Mouse (Mus musculus) kidney, postnatal 0 days (tissue): ENCODE measurements around the gene Krtap5-4. TPM values are rescaled to one million over a fixed set of nuclear protein-coding genes. Genes with fewer than 3 reads are reported as not detected.
"Not testable (repeated sequence)": the region's sequence is repeated elsewhere in the genome, so short reads cannot be mapped to it uniquely, and the experiment has no call there.

ENCODE experiments used
- ATAC-seq: fragments of 200-750 bp; cut with Nextera tagmentation; replicated peaks from 2 replicates; pipeline ENCODE4 v1.8.0; 2017; ENCODE audit warnings: low read depth, moderate number of reproducible peaks, moderate TSS enrichment, moderate library complexity; ENCODE audit not compliant: low FRiP score
- DNase-seq: peaks from one replicate; pipeline ENCODE4 v3.0.0-alpha.2; 2016; ENCODE audit warnings: low spot score
- H3K27ac ChIP-seq: fragments of 300-500 bp; sonication (generic); 2 replicates; pipeline ENCODE4 v1.5.1; 2014; ENCODE audit warnings: mild to moderate bottlenecking
- H3K27me3 ChIP-seq: fragments of 300-500 bp; sonication (generic); 2 replicates; pipeline ENCODE4 v1.6.1; 2014; ENCODE audit warnings: low read length, mixed read lengths; ENCODE audit not compliant: insufficient read depth
- H3K36me3 ChIP-seq: fragments of 300-500 bp; sonication (generic); 2 replicates; pipeline ENCODE4 v1.6.1; 2014; ENCODE audit warnings: low read length, mixed read lengths; ENCODE audit not compliant: insufficient read depth
- H3K4me1 ChIP-seq: fragments of 300-500 bp; sonication (generic); replicated peaks from 2 replicates; pipeline ENCODE4 v1.6.1; 2014; ENCODE audit warnings: antibody characterized with exemption, low read length, mixed read lengths; ENCODE audit not compliant: insufficient read depth
- H3K4me2 ChIP-seq: fragments of 300-500 bp; sonication (generic); 2 replicates; pipeline ENCODE4 v1.6.1; 2014; ENCODE audit warnings: mild to moderate bottlenecking, low read length, moderate library complexity, mixed read lengths
- H3K4me3 ChIP-seq: fragments of 300-500 bp; sonication (generic); replicated peaks from 2 replicates; pipeline ENCODE4 v1.5.1; 2014; ENCODE audit warnings: low read depth, low read length
- H3K9ac ChIP-seq: fragments of 300-500 bp; sonication (generic); 2 replicates; pipeline ENCODE4 v1.6.1; 2014; ENCODE audit warnings: low read depth, low read length
- H3K9me3 ChIP-seq: fragments of 300-500 bp; sonication (generic); replicated peaks from 2 replicates; pipeline ENCODE4 v1.6.1; 2016; ENCODE audit warnings: low read length, inconsistent platforms, mixed read lengths
- CTCF ChIP-seq: IDR thresholded peaks from 2 replicates; pipeline ENCODE4 v1.5.1; 2016; ENCODE audit warnings: antibody characterized with exemption, low read depth, mild to moderate bottlenecking, moderate library complexity
- WGBS: fragments of 180-500 bp; shearing (Covaris S2); extraction: QIAGEN DNeasy Blood & Tissue Kit; methylation state at CpG from one replicate; pipeline ENCODE4 v1.1.7; 2014; 5-methylcytosine and 5-hydroxymethylcytosine counted together
- polyA plus RNA-seq: library from polyadenylated mRNA; unstranded; fragments of >200 nt; fragmentation: Nextera tagmentation; extraction: Ambion mirVana; gene quantifications from 2 replicates; pipeline ENCODE4 v1.2.1, GENCODE M21; 2015

The Krtap5-4 gene
- polyA plus RNA-seq, 1 experiment from 2014 or later = not detected

DNA sequence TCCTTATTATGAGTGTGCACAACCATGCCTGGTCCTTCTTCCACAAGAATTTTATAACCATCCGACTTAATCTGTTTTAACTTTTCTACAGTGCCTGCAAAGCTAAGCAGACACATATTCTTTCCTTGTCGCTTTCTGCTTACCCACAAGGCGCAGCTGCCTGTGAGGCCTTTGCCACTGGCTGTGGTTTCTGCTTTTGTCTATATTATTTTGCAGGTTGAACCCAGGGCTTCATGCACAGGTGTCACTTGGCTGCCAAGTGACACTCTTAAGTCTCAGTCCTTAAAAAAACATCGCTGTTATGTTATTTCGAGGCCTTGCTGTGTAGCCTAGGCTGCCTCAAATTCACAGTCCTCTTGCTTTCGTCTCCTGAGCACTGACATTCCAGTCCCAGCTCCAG, 19.3 kb downstream of the Krtap5-4 start:
- Histone ChIP-seq H3K27ac (no peak overlapping the region), H3K9ac (no peak overlapping the region)
- no peak for TF ChIP-seq CTCF

DNA sequence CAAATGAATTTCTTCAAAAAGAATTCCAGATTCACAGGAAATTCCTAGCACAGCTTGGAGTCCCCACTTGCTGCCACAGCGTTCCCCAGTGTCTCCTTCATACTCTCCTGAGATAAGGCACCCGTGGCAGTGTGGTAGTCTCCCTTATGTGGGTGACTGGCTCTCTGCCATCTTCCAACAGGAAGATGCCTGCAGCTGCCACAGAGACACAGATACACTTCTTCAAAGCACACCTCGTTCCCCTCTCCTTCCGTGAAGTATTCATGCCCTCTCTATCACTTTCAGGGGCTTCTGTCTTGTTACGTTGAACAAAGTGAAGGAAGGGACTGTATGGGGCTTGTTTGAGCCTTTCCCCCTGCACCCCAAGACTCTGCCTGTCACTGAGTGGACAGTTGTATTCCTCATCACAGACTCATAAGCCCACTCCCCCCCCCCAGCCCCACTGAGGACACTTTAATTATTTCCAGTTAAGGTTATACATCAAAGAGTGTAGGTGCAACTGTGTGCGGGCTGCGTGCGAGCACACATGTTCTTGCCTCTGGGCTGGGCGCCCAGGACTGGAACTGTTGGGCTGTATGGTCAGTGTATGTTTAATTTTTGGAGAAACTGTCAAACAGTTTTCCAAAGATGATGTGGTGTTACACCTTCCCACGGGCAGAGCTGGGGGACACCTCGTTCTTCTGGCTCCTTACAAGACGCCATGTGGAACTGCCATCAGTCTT, 20.2 kb downstream of the Krtap5-4 start:
- Histone ChIP-seq H3K27ac (no peak overlapping the region), H3K9ac (no peak overlapping the region), H3K4me1 (no peaks in the 10 kb centered on the region), H3K36me3 (no peaks in the 10 kb centered on the region), H3K9me3 (no peaks in the 10 kb centered on the region), H3K4me2 (no peak overlapping the region), H3K27me3 (no peaks in the 10 kb centered on the region), H3K4me3 (no peak overlapping the region)
- ATAC-seq (no peak), DNase-seq (no peak)
- 84% methylated on average over 12 of the region's 12 CpGs for WGBS
- TF ChIP-seq CTCF = no peak

More for the DNA sequence above, 19.3 kb downstream of the Krtap5-4 start:
- 88% methylated on average over 6 of the region's 6 CpGs for WGBS
- no peaks in the 10 kb centered on the region for H3K27me3 ChIP-seq
- no peak overlapping the region for H3K4me2 ChIP-seq
- no peak for ATAC-seq
- no peaks in the 10 kb centered on the region for H3K4me1 ChIP-seq
- H3K4me3 ChIP-seq = no peak overlapping the region
- no peaks in the 10 kb centered on the region for H3K9me3 ChIP-seq
- no peaks in the 10 kb centered on the region for H3K36me3 ChIP-seq
- DNase-seq = no peak

DNA sequence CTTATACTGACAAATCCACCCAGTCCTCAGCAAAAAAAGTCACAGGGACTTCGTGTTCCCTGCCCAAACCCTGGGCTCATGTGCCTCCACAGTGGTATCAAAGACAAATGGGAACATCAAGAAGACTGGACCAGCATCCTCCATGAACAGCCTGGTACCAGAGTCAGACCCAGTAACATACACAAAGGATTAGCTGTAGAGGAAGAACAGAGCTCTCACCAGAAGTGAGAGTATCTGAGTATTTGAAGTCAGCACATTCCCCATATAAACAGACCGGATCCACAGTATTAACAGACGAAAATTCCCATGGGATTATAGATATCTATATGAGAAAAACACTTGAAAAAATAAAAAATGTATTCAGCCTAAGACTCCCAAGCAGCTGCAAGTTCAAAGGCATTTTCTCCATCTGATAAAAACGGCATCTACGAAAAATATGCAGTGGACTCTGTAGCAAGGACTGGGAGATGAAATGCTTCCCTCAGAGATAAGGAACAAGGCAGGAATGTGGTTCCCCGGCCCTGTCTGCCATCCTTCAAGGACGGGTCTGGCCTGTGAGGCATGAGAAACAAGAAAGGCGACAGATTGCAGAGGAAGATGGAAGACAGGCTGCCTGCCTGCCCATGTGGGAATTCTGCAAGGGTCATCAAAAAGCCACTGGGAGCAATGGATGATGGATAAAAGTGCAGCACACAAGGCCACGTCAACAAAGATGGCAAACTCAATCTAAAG, 23.5 kb downstream of the Krtap5-4 start:
- no peak overlapping the region for H3K4me2 ChIP-seq
- H3K27me3 ChIP-seq = no peaks in the 10 kb centered on the region
- 0 out of 2 replicates have a peak overlapping the region, but pooled peaks have one; percentile 25 for H3K27ac ChIP-seq
- WGBS = 51% methylated on average over 9 of the region's 9 CpGs
- H3K9ac ChIP-seq = no peak overlapping the region
- H3K4me3 ChIP-seq = no peak overlapping the region
- H3K4me1 ChIP-seq = peaks cover 10% of the 10 kb centered on the region; the same call in 1 of the 2 replicates
- H3K36me3 ChIP-seq = no peaks in the 10 kb centered on the region
- TF ChIP-seq CTCF = no peak
- DNase-seq (peak; percentile 65), ATAC-seq (no peak)
- H3K9me3 ChIP-seq = no peaks in the 10 kb centered on the region

DNA sequence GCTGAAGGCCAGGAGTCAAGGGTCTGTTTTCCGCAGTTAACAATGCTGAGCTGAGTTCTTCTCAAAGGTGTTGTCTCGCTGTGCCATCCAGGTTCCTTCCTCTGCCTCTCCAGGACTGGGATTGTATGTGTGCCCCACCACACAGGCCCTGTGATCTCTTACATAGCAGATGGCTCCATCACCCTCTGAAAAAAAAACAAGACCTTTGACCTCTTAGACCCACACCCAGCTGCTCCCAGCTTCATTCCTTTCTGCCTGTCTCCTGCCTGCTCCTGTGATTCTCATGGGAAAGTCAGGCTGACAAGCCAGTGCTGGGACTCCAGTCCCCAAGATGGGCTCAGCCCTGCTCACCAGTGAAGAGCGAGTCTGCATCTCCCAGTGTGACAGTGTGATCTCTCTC, 25.2 kb downstream of the Krtap5-4 start:
- H3K27ac ChIP-seq = no peak overlapping the region
- no peaks in the 10 kb centered on the region for H3K36me3 ChIP-seq
- no peak overlapping the region for H3K4me2 ChIP-seq
- no peak overlapping the region for H3K4me3 ChIP-seq
- peaks cover 10% of the 10 kb centered on the region; the same call in 1 of the 2 replicates for H3K4me1 ChIP-seq
- no peaks in the 10 kb centered on the region for H3K27me3 ChIP-seq
- WGBS = 68% methylated on average over 3 of the region's 3 CpGs
- H3K9ac ChIP-seq = no peak overlapping the region
- no peak for TF ChIP-seq CTCF
- no peaks in the 10 kb centered on the region for H3K9me3 ChIP-seq
- ATAC-seq = no peak
- no peak for DNase-seq

DNA sequence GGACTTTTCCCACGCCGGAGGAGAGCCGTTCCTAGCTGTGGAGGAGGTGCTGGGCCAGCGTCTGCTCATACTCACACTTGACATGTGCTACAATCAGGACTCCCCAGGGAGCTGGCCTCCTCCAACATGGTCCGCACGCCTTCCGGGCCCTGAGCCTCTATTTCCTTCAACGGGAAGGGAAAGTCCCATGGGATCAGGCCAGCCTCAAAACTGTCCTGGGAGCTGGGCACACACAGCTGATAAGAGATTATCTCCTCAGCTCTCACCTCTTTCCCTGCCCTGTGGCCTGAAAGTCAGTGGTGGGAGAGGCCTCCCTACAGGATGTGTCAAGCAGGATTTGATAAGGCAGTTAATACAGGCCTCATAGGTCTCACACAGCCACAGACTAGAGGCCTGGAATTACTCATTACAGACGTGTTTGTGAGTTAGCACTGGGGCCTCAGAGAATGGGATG, 26.9 kb downstream of the Krtap5-4 start:
- TF ChIP-seq CTCF = no peak
- no peak overlapping the region for H3K4me3 ChIP-seq
- no peak; the same call in 1 of the 2 replicates for ATAC-seq
- no peak overlapping the region for H3K9ac ChIP-seq
- peak; percentile 85 for DNase-seq
- H3K4me2 ChIP-seq = no peak overlapping the region
- 41% methylated on average over 9 of the region's 9 CpGs for WGBS
- peaks cover 10% of the 10 kb centered on the region; the same call in 1 of the 2 replicates for H3K4me1 ChIP-seq
- H3K36me3 ChIP-seq = no peaks in the 10 kb centered on the region
- H3K27ac ChIP-seq = no peak overlapping the region
- H3K27me3 ChIP-seq = no peaks in the 10 kb centered on the region
- H3K9me3 ChIP-seq = no peaks in the 10 kb centered on the region

DNA sequence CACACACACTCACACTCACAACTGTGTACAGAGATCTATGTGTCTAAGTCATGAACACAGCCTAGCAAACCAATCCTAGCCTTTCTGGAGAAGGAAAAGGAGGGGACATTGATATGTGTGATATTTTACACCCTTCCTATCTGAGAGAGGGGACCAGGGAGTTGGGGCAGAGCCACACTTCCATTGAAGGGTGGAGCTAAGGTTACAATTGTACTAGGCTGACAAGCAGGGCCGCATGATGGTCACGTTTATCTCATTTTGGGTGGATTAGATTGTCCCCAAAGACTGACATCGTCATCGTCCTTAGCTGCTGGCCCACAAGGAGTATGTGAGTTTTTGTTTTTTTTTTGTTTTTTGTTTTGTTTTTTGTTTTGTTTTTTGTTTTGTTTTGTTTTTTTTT, 27.9 kb downstream of the Krtap5-4 start:
- WGBS = 80% methylated on average over 4 of the region's 4 CpGs
- Histone ChIP-seq H3K9ac (no peak overlapping the region), H3K27ac (no peak overlapping the region), H3K9me3 (no peaks in the 10 kb centered on the region), H3K4me2 (no peak overlapping the region), H3K4me1 (peaks cover 10% of the 10 kb centered on the region; the same call in 1 of the 2 replicates), H3K36me3 (no peaks in the 10 kb centered on the region), H3K27me3 (no peaks in the 10 kb centered on the region), H3K4me3 (no peak overlapping the region)
- no peak for TF ChIP-seq CTCF
- ATAC-seq = no peak
- DNase-seq = no peak

DNA sequence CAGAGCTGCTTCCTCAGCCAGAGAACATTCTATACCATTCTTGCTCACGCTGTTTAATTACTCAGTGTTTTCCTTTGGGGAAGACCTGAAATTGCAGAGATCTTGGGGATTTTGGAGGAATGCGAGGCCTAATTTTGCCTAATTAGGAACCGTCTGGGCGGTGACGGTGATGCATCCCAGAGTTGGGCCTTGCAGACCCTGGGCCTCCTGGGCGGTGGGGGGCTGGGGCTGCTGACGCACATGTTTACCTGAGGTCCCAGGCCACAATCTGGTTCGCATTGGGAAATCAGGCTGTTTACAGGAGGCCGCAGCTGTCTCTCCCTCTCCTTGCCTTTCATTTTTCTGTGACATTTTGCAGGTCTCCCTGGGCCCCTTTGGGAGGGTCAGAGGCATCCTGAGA, 29.4 kb downstream of the Krtap5-4 start:
- H3K9me3 ChIP-seq, DNase-seq, ATAC-seq, H3K27me3 ChIP-seq, H3K4me2 ChIP-seq, H3K9ac ChIP-seq, H3K4me3 ChIP-seq, H3K27ac ChIP-seq, H3K36me3 ChIP-seq: not testable (repeated sequence)
- 96% methylated on average over 3 of the region's 9 CpGs for WGBS
- peaks cover 10% of the 10 kb centered on the region; the same call in 1 of the 2 replicates for H3K4me1 ChIP-seq
